Mouse (Mus musculus) stomach, postnatal 0 days (tissue): ENCODE measurements around the gene Bloc1s1. TPM values are rescaled to one million over a fixed set of nuclear protein-coding genes. Genes with fewer than 3 reads are reported as not detected.

Source experiments
- ATAC-seq: fragments of 200-750 bp; cut with Nextera tagmentation; 2 replicates; pipeline ENCODE4 v1.8.0; 2017; ENCODE audit not compliant: low FRiP score, low TSS enrichment
- DNase-seq: peaks from one replicate; pipeline ENCODE4 v3.0.0-alpha.2; 2016; ENCODE audit warnings: low spot score
- H3K27ac ChIP-seq: fragments of 300-500 bp; sonication (generic); replicated peaks from 2 replicates; pipeline ENCODE4 v1.5.1; 2014; ENCODE audit warnings: mild to moderate bottlenecking, control low read depth
- H3K27me3 ChIP-seq: fragments of 300-500 bp; sonication (generic); 2 replicates; pipeline ENCODE4 v1.6.1; 2014; ENCODE audit warnings: low read length; ENCODE audit not compliant: control insufficient read depth, insufficient read depth
- H3K36me3 ChIP-seq: fragments of 300-500 bp; sonication (generic); 2 replicates; pipeline ENCODE4 v1.6.1; 2014; ENCODE audit warnings: low read length, mixed read lengths; ENCODE audit not compliant: control insufficient read depth, insufficient read depth
- H3K4me1 ChIP-seq: fragments of 300-500 bp; sonication (generic); replicated peaks from 2 replicates; pipeline ENCODE4 v1.6.1; 2014; ENCODE audit warnings: antibody characterized with exemption; ENCODE audit not compliant: control insufficient read depth, insufficient read depth
- H3K4me2 ChIP-seq: fragments of 300-500 bp; sonication (generic); replicated peaks from 2 replicates; pipeline ENCODE4 v1.6.1; 2014; ENCODE audit warnings: low read depth, mild to moderate bottlenecking, control low read depth, moderate library complexity
- H3K4me3 ChIP-seq: fragments of 300-500 bp; sonication (generic); 2 replicates; pipeline ENCODE4 v1.5.1; 2014; ENCODE audit warnings: low read depth, low read length, control low read depth
- H3K9ac ChIP-seq: fragments of 300-500 bp; sonication (generic); 2 replicates; pipeline ENCODE4 v1.6.1; 2014; ENCODE audit warnings: mild to moderate bottlenecking, low read length, control low read depth, mixed read lengths
- H3K9me3 ChIP-seq: fragments of 300-500 bp; sonication (generic); 2 replicates; pipeline ENCODE4 v1.6.1; 2016; ENCODE audit warnings: low read length; ENCODE audit not compliant: control insufficient read depth
- CTCF ChIP-seq: IDR thresholded peaks from 2 replicates; pipeline ENCODE4 v1.5.1; 2016; ENCODE audit warnings: antibody characterized with exemption, low read depth, mild to moderate bottlenecking, moderate library complexity
- EP300 ChIP-seq: optimal IDR thresholded peaks from 2 replicates; pipeline ENCODE3; 2016; ENCODE audit warnings: antibody characterized with exemption
- WGBS: fragments of 180-500 bp; shearing (Covaris S2); extraction: QIAGEN DNeasy Blood & Tissue Kit; methylation state at CpG from one replicate; pipeline ENCODE4 v1.1.7; 2014; 5-methylcytosine and 5-hydroxymethylcytosine counted together
- polyA plus RNA-seq: library from polyadenylated mRNA; unstranded; fragments of >200 nt; fragmentation: Nextera tagmentation; extraction: Ambion mirVana; gene quantifications from 2 replicates; pipeline ENCODE4 v1.2.1, GENCODE M21; 2015

Bloc1s1 gene
- polyA plus RNA-seq, 1 experiment from 2014 or later: 198 TPM

GRCm38 (mm10) chr10:128960590-128961584 lies 37.1 kb upstream of the Bloc1s1 start, which contains the start of gene Mettl7b:
TSS of gene Mettl7b (minus strand) at chr10:128960988.
- H3K4me3 ChIP-seq: no peak within 1 kb of the TSS

GRCm38 (mm10) chr10:128960142-128960541 lies 36.3 kb upstream of the Bloc1s1 start:
- H3K36me3 ChIP-seq: no peaks in the 10 kb centered on the region
- no peak overlapping the region for H3K9ac ChIP-seq
- no peak for TF ChIP-seq CTCF
- no peak for TF ChIP-seq EP300
- 80% methylated on average over 4 of the region's 4 CpGs for WGBS
- no peak overlapping the region for H3K4me3 ChIP-seq
- H3K4me2 ChIP-seq: no peak overlapping the region
- ATAC-seq: no peak
- H3K9me3 ChIP-seq: no peaks in the 10 kb centered on the region
- no peaks in the 10 kb centered on the region for H3K4me1 ChIP-seq
- no peak overlapping the region for H3K27ac ChIP-seq
- no peaks in the 10 kb centered on the region for H3K27me3 ChIP-seq
- no peak for DNase-seq

More at GRCm38 (mm10) chr10:128960590-128961584, 37.1 kb upstream of the Bloc1s1 start, which contains the start of gene Mettl7b:
- TF ChIP-seq EP300 (no peak), CTCF (no peak)
- peak within 1 kb of the TSS; percentile 56; the same call in 1 of the 2 replicates for H3K27ac ChIP-seq
- DNase-seq (peak; percentile 42), ATAC-seq (peak; percentile 73)
- H3K4me2 ChIP-seq: no peak within 1 kb of the TSS
- H3K36me3 ChIP-seq: no peaks in the 10 kb centered on the region
- H3K4me1 ChIP-seq: no peaks in the 10 kb centered on the region
- H3K9ac ChIP-seq: no peak within 1 kb of the TSS
- WGBS: 64% methylated on average over 12 of the region's 12 CpGs
- H3K27me3 ChIP-seq: no peaks in the 10 kb centered on the region
- H3K9me3 ChIP-seq: no peaks in the 10 kb centered on the region

- Histone ChIP-seq H3K27me3 (no peaks in the 10 kb centered on the region), H3K36me3 (no peaks in the 10 kb centered on the region), H3K4me2 (no peak overlapping the region), H3K9me3 (no peaks in the 10 kb centered on the region), H3K27ac (no peak overlapping the region), H3K4me1 (no peaks in the 10 kb centered on the region), H3K9ac (no peak overlapping the region), H3K4me3 (no peak overlapping the region)
- TF ChIP-seq CTCF (no peak), EP300 (no peak)
- DNase-seq: no peak
- WGBS: 69% methylated on average over 10 of the region's 10 CpGs
- ATAC-seq: no peak
Observed at GRCm38 (mm10) chr10:128958340-128958739, 34.5 kb upstream of the Bloc1s1 start.

- no peak overlapping the region for H3K27ac ChIP-seq
Observed at GRCm38 (mm10) chr10:128950208-128950887, 26.5 kb upstream of the Bloc1s1 start.

GRCm38 (mm10) chr10:128947496-128947895 lies 23.7 kb upstream of the Bloc1s1 start:
- H3K36me3 ChIP-seq: no peaks in the 10 kb centered on the region
- 79% methylated on average over 4 of the region's 4 CpGs for WGBS
- ATAC-seq (no peak), DNase-seq (no peak)
- H3K4me1 ChIP-seq: no peaks in the 10 kb centered on the region
- no peak overlapping the region for H3K4me2 ChIP-seq
- no peak overlapping the region for H3K9ac ChIP-seq
- TF ChIP-seq EP300: no peak
- TF ChIP-seq CTCF: no peak
- H3K4me3 ChIP-seq: no peak overlapping the region
- H3K9me3 ChIP-seq: no peaks in the 10 kb centered on the region
- H3K27me3 ChIP-seq: no peaks in the 10 kb centered on the region; the same call in 1 of the 2 replicates
- H3K27ac ChIP-seq: no peak overlapping the region

More at GRCm38 (mm10) chr10:128950208-128950887, 26.5 kb upstream of the Bloc1s1 start:
- DNase-seq: no peak
- TF ChIP-seq EP300 (no peak), CTCF (0 out of 2 replicates have a peak, but pooled peaks have one; percentile 10)
- Histone ChIP-seq H3K27me3 (no peaks in the 10 kb centered on the region; the same call in 1 of the 2 replicates), H3K4me3 (no peak overlapping the region), H3K4me1 (no peaks in the 10 kb centered on the region), H3K4me2 (no peak overlapping the region), H3K9me3 (no peaks in the 10 kb centered on the region), H3K36me3 (no peaks in the 10 kb centered on the region), H3K9ac (no peak overlapping the region)
- ATAC-seq: peak; percentile 35; the same call in 1 of the 2 replicates
- 54% methylated on average over 14 of the region's 16 CpGs for WGBS
